In genomic region chr5:32133549-32134004, GRCm38 (mm10) we compare ENCODE assay signal across 8 mouse cellular contexts. TPM values are rescaled to one million over a fixed set of nuclear protein-coding genes. Genes with fewer than 3 reads are reported as not detected.
DNase-seq lines count a peak whose midpoint lies in the region; ATAC-seq lines count a peak whose summit lies in the region.

No protein-coding gene starts in this region.

- peaks cover 12% of the 10 kb centered on the region; the same call in 1 of the 2 replicates for H3K4me1 ChIP-seq in intestine, embryonic 15.5 days (replicated peaks)
- peaks cover 69% of the 10 kb centered on the region for H3K4me1 ChIP-seq in megakaryocyte, embryonic 14.5 days

- under 1% methylated on average over 20 of the region's 20 CpGs for WGBS in intestine, embryonic 15.5 days

- peak overlapping the region; percentile 75 for H3K4me2 ChIP-seq in intestine, embryonic 15.5 days (replicated peaks)

- peak overlapping the region; percentile 67 for H3K9ac ChIP-seq in intestine, embryonic 15.5 days

- ATAC-seq in intestine, embryonic 15.5 days: peak; percentile 46
- no peak for ATAC-seq in erythroid progenitor cell, adult 5-6 weeks (replicated peaks; ENCODE audit: low FRiP score, poor library complexity, severe bottlenecking)

- peak overlapping the region; percentile 84 for H3K4me3 ChIP-seq in intestine, embryonic 15.5 days (replicated peaks)
- peak overlapping the region; percentile 98 for H3K4me3 ChIP-seq in megakaryocyte, embryonic 14.5 days (replicated peaks)

- no peaks in the 10 kb centered on the region for H3K27me3 ChIP-seq in intestine, embryonic 15.5 days (replicated peaks)
- H3K27me3 ChIP-seq in megakaryocyte, embryonic 14.5 days (replicated peaks): peaks cover 44% of the 10 kb centered on the region

- H3K36me3 ChIP-seq in intestine, embryonic 15.5 days: no peaks in the 10 kb centered on the region
- H3K36me3 ChIP-seq in megakaryocyte, embryonic 14.5 days (replicated peaks; ENCODE audit: low read length): peaks cover 2% of the 10 kb centered on the region

- H3K9me3 ChIP-seq in intestine, embryonic 15.5 days: no peaks in the 10 kb centered on the region
- no peaks in the 10 kb centered on the region for H3K9me3 ChIP-seq in megakaryocyte, embryonic 14.5 days

- DNase-seq in T-cell, adult 2 months (ENCODE audit: low spot score): peak; percentile 86
- DNase-seq in embryo, embryonic 10.5 days (ENCODE audit: low spot score): peak; percentile 65
- peak; percentile 91 for DNase-seq in gastrocnemius, postnatal 25 days
- DNase-seq in left cerebral cortex, postnatal 10 days (ENCODE audit: extremely low spot score in 1 of 2, low spot score in 2 of 2): peak; percentile 58 to 87
- peak; percentile 74 for DNase-seq in right cerebral cortex, postnatal 25 days

- peak overlapping the region; percentile 100 for H3K27ac ChIP-seq in intestine, embryonic 15.5 days

- intact Hi-C loops in left cerebral cortex, postnatal 10 days (cut with DNase I): loop anchor here (10.0 kb wide), 2 partner anchors 209 to 539 kb away; partner anchors contain the start of gene Mrpl33

RNA-seq across cellular contexts. Expression of gene Fosl2, which starts 2.0 kb away (rescaled TPM):
- 10 to 100 TPM in 1 of 2 experiments, 1 to 10 TPM in 1; 9.9 to 12.4 TPM for total RNA-seq in gastrocnemius, postnatal 25 days (2021)
- polyA plus RNA-seq in intestine, embryonic 15.5 days (2015; fragmentation: Nextera tagmentation; extraction: Ambion mirVana): 7.1 and 7.3 TPM in 2 replicates
- 10 to 100 TPM; 27.5 to 31.3 TPM for total RNA-seq in left cerebral cortex, postnatal 10 days (2021)
- 2.9 and 5.0 TPM in 2 replicates for polyA plus RNA-seq in megakaryocyte, embryonic 14.5 days (2012; ENCODE audit: insufficient read depth, low replicate concordance)
- total RNA-seq in erythroid progenitor cell, adult 5-6 weeks (2015; ENCODE audit: low replicate concordance): 7.9 and 12.2 TPM in 2 replicates
- 2.4 and 2.9 TPM in 2 replicates for total RNA-seq in erythroid progenitor cell, adult 5-6 weeks (2017; ENCODE audit: low replicate concordance)
